Mouse (Mus musculus) CH12.LX (cell line): ENCODE measurements at regions not wholly inside any gene's neighbourhood (a gene's known extent, or its start where the extent isn't known, plus 50 kb on each side); places are given as distances from the start of the nearest gene placed in this dataset.

Experiments used
- DNase-seq: peaks from one replicate; pipeline ENCODE4 v3.0.0-alpha.2; 2013; ENCODE audit errors: extremely low read depth
- H3K27ac ChIP-seq: 2 replicates; pipeline ENCODE4 v1.5.1; 2012; ENCODE audit warnings: low read depth, mild to moderate bottlenecking, control low read depth, moderate library complexity; ENCODE audit not compliant: insufficient read depth
- H3K27me3 ChIP-seq: replicated peaks from 2 replicates; pipeline ENCODE3; 2012; ENCODE audit warnings: inconsistent platforms
- H3K36me3 ChIP-seq, 2 experiments: replicated peaks in 1 of 2; 2 replicates each; pipeline versions ENCODE3 to v1.6.1; 2012; ENCODE audit warnings: inconsistent platforms in 1 of 2, low read length in 1 of 2, mild to moderate bottlenecking in 1 of 2, mixed read lengths in 1 of 2, moderate library complexity in 1 of 2; ENCODE audit not compliant: control insufficient read depth in 1 of 2, insufficient read depth in 1 of 2
- H3K4me1 ChIP-seq, 2 experiments: 2 replicates each; pipeline ENCODE4 v1.6.1; 2012; ENCODE audit warnings: inconsistent platforms in 1 of 2, moderate library complexity in 1 of 2; ENCODE audit not compliant: insufficient read depth in 2 of 2, control insufficient read depth in 1 of 2
- H3K4me2 ChIP-seq: 2 replicates; pipeline ENCODE4 v1.6.1; 2012; ENCODE audit warnings: low read depth, mild to moderate bottlenecking, control low read depth; ENCODE audit not compliant: poor library complexity, insufficient read depth, severe bottlenecking
- H3K4me3 ChIP-seq, 3 experiments: fragments of 150-350 bp in 1 of 3; sonication (generic) in 1 of 3; replicated peaks in 1 of 3; 2 replicates each; pipeline versions ENCODE3 to v1.5.1; 2011 to 2012; ENCODE audit warnings: low read depth in 2 of 3, low read length in 2 of 3, mild to moderate bottlenecking in 2 of 3, moderate library complexity in 2 of 3, control low read depth in 1 of 3, improper control_type of control experiment in 1 of 3, inconsistent platforms in 1 of 3, mixed read lengths in 1 of 3; ENCODE audit not compliant: poor library complexity in 1 of 3
- H3K79me2 ChIP-seq: replicated peaks from 2 replicates; pipeline ENCODE4 v1.6.1; 2012; ENCODE audit warnings: mild to moderate bottlenecking, moderate library complexity; ENCODE audit not compliant: control insufficient read depth, poor library complexity, insufficient read depth, severe bottlenecking; ENCODE audit errors: extremely low read depth
- H3K9ac ChIP-seq: 2 replicates; pipeline ENCODE4 v1.6.1; 2012; ENCODE audit warnings: low read depth, mild to moderate bottlenecking, control low read depth, moderate library complexity; ENCODE audit not compliant: insufficient read depth
- H3K9me3 ChIP-seq: replicated peaks from 2 replicates; pipeline ENCODE3; 2012; ENCODE audit warnings: low read length, inconsistent platforms, mixed read lengths
- ELF1 ChIP-seq: IDR thresholded peaks from 2 replicates; pipeline ENCODE4 v1.6.1; 2014; ENCODE audit warnings: low read depth, mild to moderate bottlenecking, inconsistent platforms, low read length, improper control_type of control experiment
- IRF4 ChIP-seq: IDR thresholded peaks from 2 replicates; pipeline ENCODE4 v1.6.1; 2014; ENCODE audit warnings: low read depth, mild to moderate bottlenecking, inconsistent platforms, low read length, improper control_type of control experiment
- JUN ChIP-seq: IDR thresholded peaks from 2 replicates; pipeline ENCODE4 v1.6.1; 2011; ENCODE audit warnings: low read depth, mild to moderate bottlenecking, low read length, improper control_type of control experiment, moderate library complexity; ENCODE audit not compliant: insufficient read depth
- JUND ChIP-seq: conservative IDR thresholded peaks from 2 replicates; pipeline ENCODE4 v1.6.1; 2011; ENCODE audit warnings: low read depth, low read length, improper control_type of control experiment
- KAT2A ChIP-seq: IDR thresholded peaks from 2 replicates; pipeline ENCODE4 v1.6.1; 2012; ENCODE audit warnings: low read length, improper control_type of control experiment, inconsistent platforms; ENCODE audit not compliant: insufficient replicate concordance
- NELFE ChIP-seq: IDR thresholded peaks from 2 replicates; pipeline ENCODE4 v1.6.1; 2011; ENCODE audit warnings: low read depth, low read length, improper control_type of control experiment
- PAX5 ChIP-seq: IDR thresholded peaks from 2 replicates; pipeline ENCODE4 v1.6.1; 2012; ENCODE audit warnings: low read length, inconsistent platforms, mixed read lengths
- POLR2A ChIP-seq: IDR thresholded peaks from 2 replicates; pipeline ENCODE4 v1.6.1; 2011; ENCODE audit warnings: low read depth, mild to moderate bottlenecking, improper control_type of control experiment, low read length
- POLR2AphosphoS2 ChIP-seq: IDR thresholded peaks from 2 replicates; pipeline ENCODE4 v1.6.1; 2011; ENCODE audit warnings: low read depth, low read length, improper control_type of control experiment
- SMC3 ChIP-seq: IDR thresholded peaks from 2 replicates; pipeline ENCODE4 v1.6.1; 2011; ENCODE audit warnings: low read depth, low read length, improper control_type of control experiment
- USF2 ChIP-seq: conservative IDR thresholded peaks from 2 replicates; pipeline ENCODE4 v1.6.1; 2011; ENCODE audit warnings: low read depth, low read length, improper control_type of control experiment
- ZNF384 ChIP-seq: IDR thresholded peaks from 2 replicates; pipeline ENCODE4 v1.6.1; 2012; ENCODE audit warnings: low read depth, low read length, improper control_type of control experiment, inconsistent platforms
- dilution Hi-C: fragments of 300-500 bp; cut with MboI; formaldehyde crosslinking; loops from 2 replicates; pipeline ENCODE4 v1.14.3; 2020; ENCODE audit warnings: low sequenced_read_pairs; ENCODE audit not compliant: extremely low pct_unique_long_range_greater_than_20kb, extremely low pct_ligation_motif_present
- in situ Hi-C: fragments of 300-500 bp; cut with MboI; formaldehyde crosslinking; loops from 3 replicates; pipeline ENCODE4 v1.14.3; 2019; ENCODE audit warnings: low sequenced_read_pairs, low pct_ligation_motif_present, low pct_unique_long_range_greater_than_20kb, mixed read lengths

GRCm38 (mm10) chr5:134800481-134800880, 53.4 kb upstream of the Eln start (continued):
- TF ChIP-seq USF2 (no peak), IRF4 (no peak)

- TF ChIP-seq POLR2AphosphoS2 (no peak), JUN (no peak), KAT2A (no peak), SMC3 (no peak), ZNF384 (no peak), IRF4 (no peak), JUND (no peak), POLR2A (no peak), ELF1 (no peak)
- H3K9ac ChIP-seq = no peak overlapping the region
- dilution Hi-C loops = no loop called here
Measured at GRCm38 (mm10) chr5:134799911-134800310, 52.8 kb upstream of the Eln start.

GRCm38 (mm10) chr5:134797688-134798094, 50.6 kb upstream of the Eln start:
- DNase-seq = no peak
- H3K79me2 ChIP-seq = no peaks in the 10 kb centered on the region
- no peak for TF ChIP-seq PAX5
- TF ChIP-seq NELFE = no peak
- no peak for TF ChIP-seq USF2
- TF ChIP-seq, all 38 proteins: peak for 0
- no peak overlapping the region for H3K9ac ChIP-seq
- H3K4me2 ChIP-seq = no peak overlapping the region
- peaks cover 36% of the 10 kb centered on the region for H3K27me3 ChIP-seq
- dilution Hi-C loops = no loop called here
- H3K36me3 ChIP-seq = no peaks in the 10 kb centered on the region
- peaks cover 2% of the 10 kb centered on the region for H3K9me3 ChIP-seq
- in situ Hi-C loops = loop anchor here (25.0 kb wide), 1 partner anchor 90 kb away; no protein-coding TSS in a partner anchor
- H3K4me3 ChIP-seq = no peak overlapping the region
- H3K4me1 ChIP-seq = no peaks in the 10 kb centered on the region
- H3K27ac ChIP-seq = no peak overlapping the region

More at GRCm38 (mm10) chr5:134799911-134800310, 52.8 kb upstream of the Eln start:
- H3K9me3 ChIP-seq = peaks cover 10% of the 10 kb centered on the region
- in situ Hi-C loops = loop anchor here (25.0 kb wide), 1 partner anchor 87 kb away; no protein-coding TSS in a partner anchor
- no peak overlapping the region for H3K27ac ChIP-seq
- no peak overlapping the region for H3K4me3 ChIP-seq
- DNase-seq = no peak
- no peaks in the 10 kb centered on the region for H3K79me2 ChIP-seq
- peaks cover 21% of the 10 kb centered on the region for H3K27me3 ChIP-seq
- H3K4me2 ChIP-seq = no peak overlapping the region
- no peaks in the 10 kb centered on the region for H3K4me1 ChIP-seq
- no peaks in the 10 kb centered on the region for H3K36me3 ChIP-seq
